Mouse (Mus musculus) gastrocnemius, postnatal 14 days (tissue): ENCODE data around the gene Fbxo44. TPM values are rescaled to one million over a fixed set of nuclear protein-coding genes. Genes with fewer than 3 reads are reported as not detected.
A peak's percentile ranks its signal among the peaks of the same experiment; 100 is the strongest.

Experiments
- DNase-seq: peaks from one replicate; pipeline ENCODE4 v3.0.0; 2021; ENCODE audit warnings: mixed read lengths
- intact Hi-C: fragments of 180-260 bp; cut with DNase I; formaldehyde crosslinking; loops from one replicate; pipeline ENCODE4 v1.15.1; 2025; ENCODE audit warnings: low total_unique reads
- total RNA-seq, 2 experiments: library from RNA; stranded (reverse); gene quantifications; 2 replicates each; pipeline ENCODE4 v1.2.3; 2021

The Fbxo44 gene
- total RNA-seq, 2 experiments from 2014 or later = 1.4 to 3.3 TPM

- intact Hi-C loops = no loop called here
- DNase-seq = peak; percentile 51
These were observed 8.0 kb upstream of the Fbxo44 start for GRCm38 (mm10) chr4:148168287-148168686.

- intact Hi-C loops = loop anchor here (1.0 kb wide), 1 partner anchor 53 kb away; no protein-coding TSS in a partner anchor
These were observed 6.7 kb upstream of the Fbxo44 start for GRCm38 (mm10) chr4:148166986-148167385.

GRCm38 (mm10) chr4:148166431-148166830, 6.1 kb upstream of the Fbxo44 start:
- DNase-seq = no peak
- intact Hi-C loops = no loop called here

More at GRCm38 (mm10) chr4:148166986-148167385, 6.7 kb upstream of the Fbxo44 start:
- peak; percentile 74 for DNase-seq

- DNase-seq = no peak
- intact Hi-C loops = no loop called here
These were observed 5.3 kb upstream of the Fbxo44 start for GRCm38 (mm10) chr4:148165551-148165950.

GRCm38 (mm10) chr4:148164461-148164860, 4.2 kb upstream of the Fbxo44 start:
- DNase-seq = no peak
- intact Hi-C loops = no loop called here

GRCm38 (mm10) chr4:148164002-148164439, 3.7 kb upstream of the Fbxo44 start:
- intact Hi-C loops = no loop called here

GRCm38 (mm10) chr4:148159544-148160435, 492 bp downstream of the Fbxo44 start:
- peak; percentile 83 for DNase-seq
- intact Hi-C loops = no loop called here

More at GRCm38 (mm10) chr4:148164002-148164439, 3.7 kb upstream of the Fbxo44 start:
- DNase-seq = peak; percentile 70

GRCm38 (mm10) chr4:148158436-148159348, 1.6 kb downstream of the Fbxo44 start:
- intact Hi-C loops = no loop called here
- DNase-seq = no peak

- intact Hi-C loops = loop anchor here (5.0 kb wide), 1 partner anchor 38 kb away; no protein-coding TSS in a partner anchor
- no peak for DNase-seq
These were observed 5.3 kb downstream of the Fbxo44 start for GRCm38 (mm10) chr4:148154982-148155381.

GRCm38 (mm10) chr4:148154006-148154405, 6.3 kb downstream of the Fbxo44 start:
- DNase-seq = no peak
- intact Hi-C loops = loop anchor here (5.0 kb wide), 1 partner anchor 37 kb away; no protein-coding TSS in a partner anchor

- intact Hi-C loops = loop anchor here (5.0 kb wide), 1 partner anchor 35 kb away; no protein-coding TSS in a partner anchor
These were observed 7.7 kb downstream of the Fbxo44 start for GRCm38 (mm10) chr4:148152547-148152946.

GRCm38 (mm10) chr4:148151267-148152168, 8.8 kb downstream of the Fbxo44 start, which contains the start of gene Fbxo6:
TSS of gene Fbxo6 (minus strand) at chr4:148152140.
- peak; percentile 91 for DNase-seq
- intact Hi-C loops = loop anchor here (5.0 kb wide), 1 partner anchor 34 kb away; no protein-coding TSS in a partner anchor

More at GRCm38 (mm10) chr4:148152547-148152946, 7.7 kb downstream of the Fbxo44 start:
- no peak for DNase-seq

- no peak for DNase-seq
- intact Hi-C loops = loop anchor here (5.0 kb wide), 1 partner anchor 34 kb away; no protein-coding TSS in a partner anchor
These were observed 9.4 kb downstream of the Fbxo44 start for GRCm38 (mm10) chr4:148150953-148151266.

GRCm38 (mm10) chr4:148150242-148150641, 10.0 kb downstream of the Fbxo44 start:
- DNase-seq = no peak
- intact Hi-C loops = loop anchor here (5.0 kb wide), 1 partner anchor 33 kb away; no protein-coding TSS in a partner anchor

GRCm38 (mm10) chr4:148149540-148149939, 10.7 kb downstream of the Fbxo44 start:
- DNase-seq = no peak
- intact Hi-C loops = no loop called here

- intact Hi-C loops = no loop called here
- no peak for DNase-seq
These were observed 12.6 kb downstream of the Fbxo44 start for GRCm38 (mm10) chr4:148147714-148148113.

GRCm38 (mm10) chr4:148143721-148144120, 16.6 kb downstream of the Fbxo44 start:
- DNase-seq = no peak
- intact Hi-C loops = no loop called here
